Mouse (Mus musculus) myocyte (in vitro differentiated cells): ENCODE data around the gene Plppr2.

Experiments
- E2F4 ChIP-seq: IDR thresholded peaks from one replicate; pipeline ENCODE4 v1.6.1; 2011; ENCODE audit warnings: mild to moderate bottlenecking, control low read depth, moderate library complexity; ENCODE audit not compliant: insufficient read depth
- MAX ChIP-seq: IDR thresholded peaks from one replicate; pipeline ENCODE4 v1.6.1; 2011; ENCODE audit warnings: low read depth, mild to moderate bottlenecking, control low read depth
- MYOG ChIP-seq, 3 experiments: IDR thresholded peaks; one replicate each; pipeline ENCODE4 v1.6.1; 2011; ENCODE audit warnings: control low read depth in 2 of 3, low read depth in 2 of 3, mild to moderate bottlenecking in 2 of 3; ENCODE audit not compliant: insufficient read length in 2 of 3, control insufficient read depth in 1 of 3, insufficient read depth in 1 of 3
- POLR2A ChIP-seq: IDR thresholded peaks from one replicate; pipeline ENCODE4 v1.6.1; 2011; ENCODE audit warnings: low read depth, mild to moderate bottlenecking, control low read depth, moderate library complexity; ENCODE audit not compliant: insufficient read length
- POLR2AphosphoS2 ChIP-seq: IDR thresholded peaks from one replicate; pipeline ENCODE4 v1.6.1; 2011; ENCODE audit warnings: low read depth, control low read depth; ENCODE audit not compliant: insufficient read length
- USF1 ChIP-seq: IDR thresholded peaks from one replicate; pipeline ENCODE4 v1.6.1; 2011; ENCODE audit warnings: low read depth, mild to moderate bottlenecking, control low read depth, moderate library complexity

DNA sequence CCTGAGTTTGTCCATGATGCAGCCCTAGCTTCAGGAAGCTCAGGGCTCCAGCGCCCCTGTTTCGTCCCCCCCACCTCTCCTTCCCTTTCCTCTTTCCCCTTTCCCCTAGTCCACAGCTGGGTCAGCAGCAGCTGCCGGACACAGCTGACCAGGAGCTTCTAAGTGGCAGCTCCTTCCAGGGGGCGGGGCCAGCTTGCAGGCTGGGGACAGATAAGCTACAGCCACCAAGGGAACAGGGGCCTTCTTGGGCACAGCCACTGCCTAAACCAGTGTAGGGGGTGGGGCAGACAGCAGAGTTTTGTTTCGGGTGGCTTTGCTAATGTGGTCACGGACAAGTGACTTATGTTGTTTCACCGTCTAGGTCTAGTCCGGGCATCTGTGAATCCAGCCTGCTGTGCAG is 26.6 kb downstream of the Plppr2 start, which contains the start of gene Epor:
- TF ChIP-seq MAX (no peak), POLR2A (no peak), USF1 (no peak), E2F4 (no peak), POLR2AphosphoS2 (no peak), MYOG (IDR thresholded peaks at IDR 0.05; ENCODE audit: control insufficient read depth in 1 of 3, insufficient read depth in 1 of 3, insufficient read length in 2 of 3, low read depth in 2 of 3) (peak in 2 of 3 experiments; percentile 56 to 86)
